Mouse (Mus musculus) frontal cortex, postnatal 36 days (tissue): ENCODE results near the gene Cdc6.
"Not testable (repeated sequence)": the region's sequence is repeated elsewhere in the genome, so short reads cannot be mapped to it uniquely, and the experiment has no call there.

ENCODE experiments used
- DNase-seq, 2 experiments: peaks; one replicate each; pipeline ENCODE4 v3.0.0; 2022; ENCODE audit warnings: low spot score in 2 of 2

Gene Cdc6

GRCm38 (mm10) chr11:98909654-98910053 is 2.1 kb downstream of the Cdc6 start:
- DNase-seq, result peak; percentile 50 to 75

DNA sequence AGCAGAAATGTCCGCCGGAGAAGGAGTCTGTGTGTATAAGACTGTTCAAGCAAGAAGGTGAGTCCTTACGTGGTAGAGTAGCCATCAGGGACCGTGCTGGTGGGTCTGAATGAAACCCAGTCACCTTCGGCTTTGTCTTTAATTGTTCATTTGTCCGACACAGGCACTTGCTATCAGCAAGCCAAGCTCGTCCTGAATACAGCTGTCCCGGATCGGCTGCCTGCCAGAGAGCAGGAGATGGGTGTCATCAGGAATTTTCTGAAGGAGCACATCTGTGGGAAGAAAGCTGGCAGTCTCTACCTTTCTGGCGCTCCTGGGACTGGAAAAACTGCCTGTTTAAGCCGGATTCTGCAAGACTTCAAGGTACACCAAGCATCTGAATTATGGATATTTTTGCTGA is 2.8 kb downstream of the Cdc6 start:
- DNase-seq, result no peak

GRCm38 (mm10) chr11:98911498-98911897 is 3.9 kb downstream of the Cdc6 start:
- DNase-seq, result no peak

GRCm38 (mm10) chr11:98914196-98914595 is 6.6 kb downstream of the Cdc6 start:
- no peak for DNase-seq

- not testable (repeated sequence) for DNase-seq
Observed at GRCm38 (mm10) chr11:98916376-98916775, 8.8 kb downstream of the Cdc6 start.

DNA sequence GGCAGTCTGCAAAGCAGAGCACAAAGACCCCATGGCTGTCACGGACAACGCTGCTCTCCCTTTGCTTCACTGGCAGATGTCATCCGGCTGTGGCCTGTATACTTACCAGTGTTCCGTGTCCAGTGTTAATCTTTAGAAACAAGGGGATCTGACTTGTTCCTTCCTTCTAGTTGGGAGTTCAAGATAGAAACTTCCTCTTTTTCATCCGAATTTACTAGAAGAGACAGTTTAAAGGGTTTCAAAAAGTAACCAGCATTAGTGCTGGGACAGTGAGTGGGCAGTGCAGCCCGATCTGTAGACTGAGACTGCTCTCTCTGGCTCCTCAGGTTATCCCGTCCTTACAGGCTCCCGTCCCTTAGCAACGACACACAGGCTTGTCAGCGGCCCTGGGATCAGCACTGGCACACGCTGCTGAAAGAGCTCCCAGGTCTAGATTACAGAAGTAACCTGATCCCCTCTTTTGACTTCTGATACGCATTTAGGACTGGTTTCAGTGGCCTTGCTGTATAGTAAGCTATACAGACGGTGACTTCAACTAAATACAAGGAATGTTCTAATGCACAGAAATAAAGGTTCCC is 9.9 kb downstream of the Cdc6 start:
- DNase-seq, result no peak

DNA sequence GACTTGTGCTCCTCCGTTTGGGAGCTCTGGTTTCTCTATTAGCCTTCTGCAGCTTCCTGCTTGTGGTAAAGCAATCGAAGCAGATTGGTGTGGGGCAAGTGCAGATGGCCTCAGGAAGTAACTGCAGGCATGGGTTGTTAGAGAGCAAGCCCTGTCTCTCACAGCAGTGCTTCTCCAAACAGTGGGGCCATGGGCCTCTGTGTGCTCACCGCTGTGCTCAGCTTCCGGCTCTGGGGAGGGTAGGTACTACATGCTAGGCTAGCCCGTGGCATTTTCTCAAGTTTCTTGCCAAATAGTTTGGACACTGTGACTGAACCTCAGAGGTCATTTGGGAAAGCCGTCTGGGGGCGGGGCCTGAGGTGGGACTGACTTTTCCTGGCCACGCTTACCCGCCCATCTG is 10.6 kb downstream of the Cdc6 start:
- DNase-seq, result no peak

DNA sequence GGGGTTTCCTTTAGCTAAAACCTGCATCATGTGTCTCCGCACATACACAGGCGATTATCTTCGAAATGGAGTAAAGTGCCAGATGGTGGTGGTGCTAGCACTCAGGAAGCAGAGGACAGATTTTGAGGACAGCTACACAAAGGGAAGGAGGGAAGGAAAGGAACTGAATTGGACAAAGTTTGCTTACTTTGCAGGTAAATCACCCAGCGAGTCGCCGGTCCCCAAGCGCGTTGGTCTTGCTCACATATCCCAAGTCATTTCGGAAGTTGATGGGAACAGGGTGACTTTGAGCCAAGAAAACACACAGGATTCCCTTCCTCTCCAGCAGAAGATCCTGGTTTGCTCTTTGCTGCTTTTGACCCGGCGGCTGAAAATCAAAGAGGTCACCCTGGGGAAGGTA is 11.4 kb downstream of the Cdc6 start:
- DNase-seq, result no peak

DNA sequence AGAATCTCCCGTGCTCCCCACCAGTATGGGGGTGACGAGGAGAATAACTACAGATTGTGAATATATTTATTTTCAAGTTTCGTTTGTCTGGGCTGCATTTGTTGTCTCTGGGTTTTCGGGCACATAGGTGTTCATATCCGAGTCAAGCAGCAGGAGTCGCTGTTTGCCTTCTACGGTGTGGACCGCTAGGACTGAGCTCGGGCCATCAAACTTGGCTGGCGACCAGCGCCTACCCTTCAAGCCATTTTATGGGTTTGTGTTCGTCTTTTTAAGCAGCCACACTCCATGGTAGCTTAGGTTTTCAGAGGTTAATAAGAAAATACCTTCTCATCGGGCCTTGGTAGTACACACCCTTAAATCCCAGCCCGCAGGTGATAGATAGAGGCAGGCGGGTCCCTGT is 14.2 kb downstream of the Cdc6 start:
- not testable (repeated sequence) for DNase-seq

- not testable (repeated sequence) for DNase-seq
Observed at GRCm38 (mm10) chr11:98922307-98922706, 14.7 kb downstream of the Cdc6 start.

GRCm38 (mm10) chr11:98922851-98923711 is 15.5 kb downstream of the Cdc6 start:
- DNase-seq, result not testable (repeated sequence)

- DNase-seq, result no peak
Observed at GRCm38 (mm10) chr11:98924633-98925175, 17.1 kb downstream of the Cdc6 start.

GRCm38 (mm10) chr11:98925265-98925721 is 17.7 kb downstream of the Cdc6 start:
- no peak for DNase-seq

DNA sequence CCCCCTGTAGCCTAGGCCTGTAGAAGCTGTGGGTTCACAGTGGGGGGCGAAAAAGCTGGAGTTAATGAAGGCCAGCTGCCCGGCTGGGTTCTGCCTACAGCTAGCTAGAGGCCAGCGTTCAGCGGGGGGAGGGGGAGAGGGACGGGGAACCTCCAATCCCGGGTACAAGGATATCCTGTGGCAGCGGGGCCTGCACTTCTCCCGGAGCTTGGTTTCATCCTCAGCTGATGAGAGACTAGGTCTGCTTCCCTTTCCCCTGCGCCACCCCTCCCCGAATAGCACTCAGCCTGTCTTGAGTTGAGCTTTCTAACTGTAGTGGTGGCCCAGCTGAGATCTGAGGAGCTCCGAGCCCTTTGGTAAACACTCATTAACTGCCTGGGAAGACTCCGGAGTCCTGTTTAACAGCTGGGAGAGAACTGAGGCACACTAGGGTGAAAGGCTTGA is 18.3 kb downstream of the Cdc6 start:
- DNase-seq, result no peak

GRCm38 (mm10) chr11:98926553-98926952 is 19.0 kb downstream of the Cdc6 start:
- no peak for DNase-seq

- DNase-seq, result no peak
Observed at GRCm38 (mm10) chr11:98927438-98928076, 20.0 kb downstream of the Cdc6 start, which contains the start of gene Rara. TSS of gene Rara (plus strand) at chr11:98927818.

- DNase-seq, result no peak
Observed at GRCm38 (mm10) chr11:98928186-98928893, 20.7 kb downstream of the Cdc6 start.

DNA sequence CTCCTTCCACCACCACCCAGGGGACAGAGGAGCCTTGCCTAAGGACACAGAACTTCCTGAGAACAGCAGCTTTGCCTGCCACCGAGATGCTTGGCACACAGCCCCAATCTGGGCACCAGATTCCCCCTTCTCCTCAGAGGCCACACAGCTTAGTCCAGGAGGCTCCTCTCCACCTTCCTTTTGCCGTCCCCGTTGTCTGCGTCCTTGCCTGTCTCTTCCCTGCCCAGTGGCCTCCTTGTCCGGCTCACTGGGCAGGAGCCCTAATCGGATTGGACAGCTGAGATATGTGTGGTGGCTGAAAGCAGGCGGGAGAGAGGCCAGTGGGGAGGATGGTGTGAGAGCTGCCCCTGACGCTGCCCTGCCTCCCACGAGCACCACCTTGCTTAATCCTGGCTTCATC is 21.9 kb downstream of the Cdc6 start:
- no peak for DNase-seq

DNA sequence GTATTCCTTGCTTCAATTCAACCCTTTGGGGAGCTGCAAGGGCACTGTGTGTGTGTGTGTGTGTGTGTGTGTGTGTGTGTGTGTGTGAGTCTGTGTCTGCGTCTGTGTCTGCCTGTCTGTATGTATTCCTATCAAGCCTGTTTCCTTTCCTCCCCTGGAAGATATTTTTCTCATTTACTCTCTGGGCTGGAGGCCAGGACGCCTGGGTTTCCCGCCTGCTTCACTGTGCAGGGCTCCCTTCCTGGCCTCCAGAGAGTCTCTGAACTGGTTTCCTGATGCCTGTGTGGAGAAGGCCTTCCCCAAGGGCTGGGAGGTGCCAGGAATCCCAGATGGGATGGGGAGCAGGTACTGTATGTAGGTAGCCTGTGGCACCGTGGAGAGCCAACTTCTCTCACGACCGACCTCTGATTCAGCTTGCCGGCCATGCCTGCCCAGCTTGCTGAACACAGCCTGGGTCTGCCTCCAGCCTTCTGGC is 22.6 kb downstream of the Cdc6 start:
- no peak for DNase-seq

- DNase-seq, result no peak
Observed at GRCm38 (mm10) chr11:98930773-98931512, 23.3 kb downstream of the Cdc6 start.
